Mouse (Mus musculus) neural tube, embryonic 13.5 days (tissue): ENCODE measurements around the gene Gpr107. TPM values are rescaled to one million over a fixed set of nuclear protein-coding genes. Genes with fewer than 3 reads are reported as not detected.

Experiments used
- ATAC-seq: fragments of 200-750 bp; cut with Nextera tagmentation; 2 replicates; pipeline ENCODE4 v1.8.0; 2017; ENCODE audit warnings: low read depth, mild to moderate bottlenecking, moderate TSS enrichment, moderate library complexity
- H3K27ac ChIP-seq: fragments of 300-500 bp; sonication (generic); replicated peaks from 2 replicates; pipeline ENCODE4 v1.5.1; 2015; ENCODE audit warnings: moderate library complexity, mild to moderate bottlenecking, inconsistent platforms
- H3K27me3 ChIP-seq: fragments of 300-500 bp; sonication (generic); 2 replicates; pipeline ENCODE4 v1.6.1; 2015; ENCODE audit warnings: mild to moderate bottlenecking, inconsistent platforms
- H3K36me3 ChIP-seq: fragments of 300-500 bp; sonication (generic); 2 replicates; pipeline ENCODE4 v1.6.1; 2015; ENCODE audit warnings: mild to moderate bottlenecking, inconsistent platforms
- H3K4me1 ChIP-seq: fragments of 300-500 bp; sonication (generic); replicated peaks from 2 replicates; pipeline ENCODE4 v1.6.1; 2015; ENCODE audit warnings: inconsistent platforms
- H3K4me2 ChIP-seq: fragments of 300-500 bp; sonication (generic); 2 replicates; pipeline ENCODE4 v1.6.1; 2015; ENCODE audit warnings: inconsistent platforms, mild to moderate bottlenecking, moderate library complexity
- H3K4me3 ChIP-seq: fragments of 300-500 bp; sonication (generic); 2 replicates; pipeline ENCODE4 v1.5.1; 2015; ENCODE audit warnings: mild to moderate bottlenecking, inconsistent platforms
- H3K9ac ChIP-seq: fragments of 300-500 bp; sonication (generic); 2 replicates; pipeline ENCODE4 v1.6.1; 2015; ENCODE audit warnings: moderate library complexity, mild to moderate bottlenecking, inconsistent platforms
- H3K9me3 ChIP-seq: fragments of 300-500 bp; sonication (generic); 2 replicates; pipeline ENCODE4 v1.6.1; 2016; ENCODE audit warnings: inconsistent platforms
- WGBS: fragments of 180-500 bp; shearing (Covaris S2); methylation state at CpG from one replicate; pipeline ENCODE4 v1.1.7; 2015; 5-methylcytosine and 5-hydroxymethylcytosine counted together
- polyA plus RNA-seq: library from polyadenylated mRNA; unstranded; fragments of >200 nt; fragmentation: Nextera tagmentation; extraction: Ambion mirVana; gene quantifications from 2 replicates; pipeline ENCODE4 v1.2.1, GENCODE M21; 2015

The Gpr107 gene
- polyA plus RNA-seq, 1 experiment from 2014 or later = 34.9 TPM

GRCm38 (mm10) chr2:31129742-31130518, 22.2 kb upstream of the Gpr107 start:
- Histone ChIP-seq H3K9me3 (no peaks in the 10 kb centered on the region), H3K9ac (no peak overlapping the region), H3K36me3 (no peaks in the 10 kb centered on the region), H3K4me3 (no peak overlapping the region), H3K27ac (no peak overlapping the region), H3K27me3 (no peaks in the 10 kb centered on the region), H3K4me2 (no peak overlapping the region), H3K4me1 (peaks cover 22% of the 10 kb centered on the region; the same call in 1 of the 2 replicates)
- WGBS = 79% methylated on average over 14 of the region's 14 CpGs
- ATAC-seq = no peak

- H3K27me3 ChIP-seq = no peaks in the 10 kb centered on the region
- 72% methylated on average over 8 of the region's 8 CpGs for WGBS
Observed at GRCm38 (mm10) chr2:31130815-31131299, 21.3 kb upstream of the Gpr107 start.

GRCm38 (mm10) chr2:31132682-31133081, 19.4 kb upstream of the Gpr107 start:
- Histone ChIP-seq H3K27ac (no peak overlapping the region), H3K9me3 (no peaks in the 10 kb centered on the region), H3K27me3 (no peaks in the 10 kb centered on the region), H3K4me3 (no peak overlapping the region), H3K9ac (no peak overlapping the region), H3K4me1 (peaks cover 28% of the 10 kb centered on the region), H3K36me3 (no peaks in the 10 kb centered on the region), H3K4me2 (no peak overlapping the region)
- 67% methylated on average over 8 of the region's 8 CpGs for WGBS
- ATAC-seq = no peak

More at GRCm38 (mm10) chr2:31130815-31131299, 21.3 kb upstream of the Gpr107 start:
- Histone ChIP-seq H3K9me3 (no peaks in the 10 kb centered on the region), H3K4me2 (no peak overlapping the region), H3K9ac (no peak overlapping the region), H3K4me1 (peaks cover 27% of the 10 kb centered on the region; the same call in 1 of the 2 replicates), H3K4me3 (no peak overlapping the region), H3K36me3 (no peaks in the 10 kb centered on the region), H3K27ac (peak overlapping the region; percentile 28; the same call in 1 of the 2 replicates)
- no peak for ATAC-seq

GRCm38 (mm10) chr2:31133981-31134380, 18.1 kb upstream of the Gpr107 start:
- WGBS = 66% methylated on average over 4 of the region's 4 CpGs
- Histone ChIP-seq H3K4me1 (peaks cover 26% of the 10 kb centered on the region), H3K27me3 (no peaks in the 10 kb centered on the region), H3K9me3 (no peaks in the 10 kb centered on the region), H3K27ac (no peak overlapping the region), H3K4me2 (no peak overlapping the region), H3K9ac (no peak overlapping the region), H3K36me3 (no peaks in the 10 kb centered on the region), H3K4me3 (no peak overlapping the region)
- ATAC-seq = no peak

GRCm38 (mm10) chr2:31135512-31135931, 16.6 kb upstream of the Gpr107 start:
- Histone ChIP-seq H3K4me2 (no peak overlapping the region), H3K36me3 (no peaks in the 10 kb centered on the region), H3K27me3 (0 out of 2 replicates have a peak, but pooled peaks cover 3% of the 10 kb centered on the region), H3K9ac (no peak overlapping the region), H3K27ac (no peak overlapping the region), H3K9me3 (no peaks in the 10 kb centered on the region), H3K4me1 (peaks cover 33% of the 10 kb centered on the region), H3K4me3 (no peak overlapping the region)
- 69% methylated on average over 13 of the region's 13 CpGs for WGBS
- ATAC-seq = no peak

GRCm38 (mm10) chr2:31136338-31136737, 15.8 kb upstream of the Gpr107 start:
- WGBS = 65% methylated on average over 9 of the region's 13 CpGs
- no peak overlapping the region for H3K27ac ChIP-seq

GRCm38 (mm10) chr2:31137018-31137590, 15.0 kb upstream of the Gpr107 start:
- ATAC-seq = no peak
- no peaks in the 10 kb centered on the region for H3K9me3 ChIP-seq
- peaks cover 29% of the 10 kb centered on the region for H3K4me1 ChIP-seq
- H3K36me3 ChIP-seq = no peaks in the 10 kb centered on the region
- H3K4me3 ChIP-seq = no peak overlapping the region
- H3K27me3 ChIP-seq = 0 out of 2 replicates have a peak, but pooled peaks cover 3% of the 10 kb centered on the region
- no peak overlapping the region for H3K27ac ChIP-seq
- H3K9ac ChIP-seq = peak overlapping the region; percentile 26; the same call in 1 of the 2 replicates
- 77% methylated on average over 14 of the region's 14 CpGs for WGBS
- no peak overlapping the region for H3K4me2 ChIP-seq

More at GRCm38 (mm10) chr2:31136338-31136737, 15.8 kb upstream of the Gpr107 start:
- no peak overlapping the region for H3K4me2 ChIP-seq
- no peaks in the 10 kb centered on the region for H3K36me3 ChIP-seq
- H3K9me3 ChIP-seq = no peaks in the 10 kb centered on the region
- H3K4me3 ChIP-seq = no peak overlapping the region
- 0 out of 2 replicates have a peak, but pooled peaks cover 3% of the 10 kb centered on the region for H3K27me3 ChIP-seq
- no peak overlapping the region for H3K9ac ChIP-seq
- H3K4me1 ChIP-seq = peaks cover 31% of the 10 kb centered on the region
- no peak for ATAC-seq

- no peak for ATAC-seq
- Histone ChIP-seq H3K9ac (no peak overlapping the region), H3K27me3 (0 out of 2 replicates have a peak, but pooled peaks cover 12% of the 10 kb centered on the region), H3K9me3 (no peaks in the 10 kb centered on the region), H3K27ac (no peak overlapping the region), H3K4me3 (no peak overlapping the region), H3K4me1 (peaks cover 28% of the 10 kb centered on the region), H3K36me3 (no peaks in the 10 kb centered on the region), H3K4me2 (no peak overlapping the region)
- WGBS = 85% methylated on average over 10 of the region's 10 CpGs
Observed at GRCm38 (mm10) chr2:31139174-31139632, 12.9 kb upstream of the Gpr107 start.

GRCm38 (mm10) chr2:31139991-31140771, 11.9 kb upstream of the Gpr107 start:
- H3K4me2 ChIP-seq = peak overlapping the region; percentile 86

GRCm38 (mm10) chr2:31140772-31141073, 11.4 kb upstream of the Gpr107 start:
- peak overlapping the region; percentile 86 for H3K4me2 ChIP-seq
- H3K9ac ChIP-seq = peak overlapping the region; percentile 93
- no peaks in the 10 kb centered on the region for H3K9me3 ChIP-seq
- no peak overlapping the region for H3K27ac ChIP-seq
- WGBS = 6% methylated on average over 10 of the region's 10 CpGs
- 0 out of 2 replicates have a peak, but pooled peaks cover 13% of the 10 kb centered on the region for H3K27me3 ChIP-seq
- no peak for ATAC-seq
- H3K4me3 ChIP-seq = peak overlapping the region; percentile 88
- H3K4me1 ChIP-seq = peaks cover 24% of the 10 kb centered on the region
- no peaks in the 10 kb centered on the region for H3K36me3 ChIP-seq

More at GRCm38 (mm10) chr2:31139991-31140771, 11.9 kb upstream of the Gpr107 start:
- H3K4me3 ChIP-seq = peak overlapping the region; percentile 88
- no peaks in the 10 kb centered on the region for H3K36me3 ChIP-seq
- H3K27ac ChIP-seq = no peak overlapping the region
- H3K9me3 ChIP-seq = no peaks in the 10 kb centered on the region
- 0 out of 2 replicates have a peak, but pooled peaks cover 13% of the 10 kb centered on the region for H3K27me3 ChIP-seq
- WGBS = 83% methylated on average over 12 of the region's 12 CpGs
- no peak for ATAC-seq
- H3K4me1 ChIP-seq = peaks cover 28% of the 10 kb centered on the region
- H3K9ac ChIP-seq = peak overlapping the region; percentile 93

- Histone ChIP-seq H3K4me1 (peaks cover 23% of the 10 kb centered on the region), H3K36me3 (peaks cover 4% of the 10 kb centered on the region), H3K4me3 (peak overlapping the region; percentile 88), H3K9ac (peak overlapping the region; percentile 93), H3K4me2 (peak overlapping the region; percentile 86), H3K27ac (peak overlapping the region; percentile 91), H3K27me3 (0 out of 2 replicates have a peak, but pooled peaks cover 13% of the 10 kb centered on the region), H3K9me3 (no peaks in the 10 kb centered on the region)
- WGBS = under 1% methylated on average over 68 of the region's 78 CpGs
- ATAC-seq = peak; percentile 73
Observed at GRCm38 (mm10) chr2:31141074-31141866, 10.8 kb upstream of the Gpr107 start.
